32 mouse cellular contexts compared by ENCODE assay signal in genomic region chr4:84196732-84197131, GRCm38 (mm10).
DNase-seq lines count a peak whose midpoint lies in the region; ATAC-seq and TF ChIP-seq lines count a peak whose summit lies in the region.
"Had no signal": no experiment of that assay in that cellular context is flagged by ENCODE, and none has a peak within 500 bp of the region (broad histone marks: within the 10 kb centered on the region; RNA-seq: fewer than 3 reads in every experiment).

No protein-coding gene starts in this region.

- no peak overlapping the region for H3K27ac ChIP-seq in liver, embryonic 14.5 days
- H3K27ac ChIP-seq in liver, embryonic 11.5 days (ENCODE audit: low read depth, low read length): no peak overlapping the region
- H3K27ac ChIP-seq: embryonic facial prominence, embryonic 10.5 days; embryonic facial prominence, embryonic 15.5 days; forebrain, embryonic 12.5 days; heart, adult 2 months; heart, embryonic 13.5 days; hindbrain, embryonic 15.5 days; left cerebral cortex, adult 2 months; limb, embryonic 13.5 days; liver, embryonic 13.5 days; midbrain, embryonic 10.5 days; neural tube, embryonic 12.5 days had no signal

- no peak for TF ChIP-seq POLR2A in brain, embryonic 14.5 days (IDR thresholded peaks at IDR 0.05; ENCODE audit: borderline replicate concordance, extremely low read depth, insufficient read depth, insufficient read length, poor library complexity, severe bottlenecking)

- ATAC-seq in liver, embryonic 14.5 days (ENCODE audit: insufficient read depth): no peak
- no peak for ATAC-seq in liver, embryonic 11.5 days (replicated peaks; ENCODE audit: low FRiP score)
- ATAC-seq: activated CD4-positive, CD25-positive, alpha-beta regulatory T cell, adult 4 months; forebrain, postnatal 0 days; midbrain, embryonic 16.5 days had no signal

- H3K9ac ChIP-seq in liver, embryonic 14.5 days (replicated peaks): no peak overlapping the region
- no peak overlapping the region for H3K9ac ChIP-seq in liver, embryonic 11.5 days (ENCODE audit: low read depth, low read length)
- H3K9ac ChIP-seq: embryonic facial prominence, embryonic 15.5 days; forebrain, embryonic 12.5 days; forebrain, postnatal 0 days; heart, embryonic 13.5 days; hindbrain, embryonic 15.5 days; limb, embryonic 13.5 days; liver, embryonic 13.5 days; neural tube, embryonic 12.5 days had no signal

- TF ChIP-seq EP300 in liver, embryonic 14.5 days (IDR thresholded peaks at IDR 0.05; ENCODE audit: low read depth): no peak

- H3K4me1 ChIP-seq in liver, embryonic 14.5 days (replicated peaks; ENCODE audit: control insufficient read depth in 2 of 2, insufficient read depth in 2 of 2, low read length in 1 of 2): no peaks in the 10 kb centered on the region
- H3K4me1 ChIP-seq in liver, embryonic 11.5 days (replicated peaks; ENCODE audit: control insufficient read depth, insufficient read depth, low read length): no peaks in the 10 kb centered on the region
- peaks cover 37% of the 10 kb centered on the region for H3K4me1 ChIP-seq in E14TG2a.4 (replicated peaks; ENCODE audit: low read depth, low read length)
- H3K4me1 ChIP-seq: heart, embryonic 13.5 days; hindbrain, embryonic 15.5 days; liver, embryonic 13.5 days had no signal

- no peak overlapping the region for H3K4me3 ChIP-seq in liver, embryonic 14.5 days (ENCODE audit: insufficient read depth in 1 of 2, low read depth in 2 of 2, low read length in 2 of 2)
- no peak overlapping the region for H3K4me3 ChIP-seq in liver, embryonic 11.5 days (ENCODE audit: low read depth, low read length)
- no peak overlapping the region for H3K4me3 ChIP-seq in E14TG2a.4 (replicated peaks; ENCODE audit: low read length)
- H3K4me3 ChIP-seq: embryonic facial prominence, embryonic 10.5 days; embryonic facial prominence, embryonic 15.5 days; forebrain, embryonic 12.5 days; heart, adult 2 months; heart, embryonic 13.5 days; hindbrain, embryonic 15.5 days; left cerebral cortex, adult 2 months; limb, embryonic 13.5 days; liver, embryonic 13.5 days; midbrain, embryonic 10.5 days; myocyte; neural tube, embryonic 12.5 days had no signal

- no peaks in the 10 kb centered on the region for H3K27me3 ChIP-seq in liver, embryonic 14.5 days (ENCODE audit: control insufficient read depth, insufficient read depth, low read length)
- no peaks in the 10 kb centered on the region for H3K27me3 ChIP-seq in liver, embryonic 11.5 days (replicated peaks; ENCODE audit: control insufficient read depth, insufficient read depth, low read length)
- peaks cover 15% of the 10 kb centered on the region for H3K27me3 ChIP-seq in E14TG2a.4 (ENCODE audit: insufficient read depth, low read length)
- H3K27me3 ChIP-seq: CH12.LX; embryonic facial prominence, embryonic 15.5 days; heart, embryonic 13.5 days; hindbrain, embryonic 15.5 days; limb, embryonic 13.5 days; liver, embryonic 13.5 days; neural tube, embryonic 12.5 days had no signal

- H3K36me3 ChIP-seq in liver, embryonic 14.5 days (replicated peaks; ENCODE audit: control insufficient read depth, insufficient read depth, low read depth): no peaks in the 10 kb centered on the region
- no peaks in the 10 kb centered on the region for H3K36me3 ChIP-seq in liver, embryonic 11.5 days (ENCODE audit: control insufficient read depth, insufficient read depth, low read length)
- H3K36me3 ChIP-seq in E14TG2a.4 (ENCODE audit: insufficient read depth, low read length): no peaks in the 10 kb centered on the region
- H3K36me3 ChIP-seq: embryonic facial prominence, embryonic 10.5 days; embryonic facial prominence, embryonic 15.5 days; forebrain, embryonic 12.5 days; heart, embryonic 13.5 days; hindbrain, embryonic 15.5 days; limb, embryonic 13.5 days; liver, embryonic 13.5 days; midbrain, embryonic 10.5 days; neural tube, embryonic 12.5 days had no signal

- H3K9me3 ChIP-seq in liver, embryonic 14.5 days (ENCODE audit: control insufficient read depth, low read length): no peaks in the 10 kb centered on the region
- no peaks in the 10 kb centered on the region for H3K9me3 ChIP-seq in liver, embryonic 11.5 days (ENCODE audit: control insufficient read depth, low read length)
- no peaks in the 10 kb centered on the region for H3K9me3 ChIP-seq in E14TG2a.4 (ENCODE audit: low read length)
- H3K9me3 ChIP-seq: embryonic facial prominence, embryonic 10.5 days; embryonic facial prominence, embryonic 15.5 days; forebrain, embryonic 12.5 days; heart, embryonic 13.5 days; hindbrain, embryonic 15.5 days; limb, embryonic 13.5 days; liver, embryonic 13.5 days; midbrain, embryonic 10.5 days; neural tube, embryonic 12.5 days had no signal

- WGBS in liver, embryonic 14.5 days (ENCODE audit: insufficient replicate concordance): 65% methylated on average over 2 of the region's 2 CpGs
- 76% methylated on average over 2 of the region's 2 CpGs for WGBS in liver, embryonic 11.5 days

- no peak for DNase-seq in liver, embryonic 14.5 days (ENCODE audit: low read depth in 3 of 3, low spot score in 3 of 3)
- no peak for DNase-seq in liver, embryonic 11.5 days (ENCODE audit: low spot score)
- DNase-seq in 3T3-L1 (ENCODE audit: low read depth, low spot score): peak; percentile 33
- DNase-seq in brain, embryonic 14.5 days (ENCODE audit: low read depth): no peak
- DNase-seq in cerebellum, postnatal 25 days: no peak
- DNase-seq: adrenal gland, adult 2 months; adrenal gland, postnatal 36 days; cerebellum, adult 2 months; cerebellum, postnatal 14 days; forebrain, postnatal 0 days; heart, adult 2 months; heart, postnatal 10 days; kidney, postnatal 10 days; liver, embryonic 13.5 days; right cerebral cortex, adult 18-20 months; spleen, adult 18-20 months; thymus, adult 2 months; thymus, postnatal 36 days had no signal

- no peak overlapping the region for H3K4me2 ChIP-seq in liver, embryonic 14.5 days (ENCODE audit: low read depth)
- H3K4me2 ChIP-seq in liver, embryonic 11.5 days: no peak overlapping the region
- H3K4me2 ChIP-seq: embryonic facial prominence, embryonic 15.5 days; forebrain, embryonic 12.5 days; heart, embryonic 13.5 days; hindbrain, embryonic 15.5 days; limb, embryonic 13.5 days; liver, embryonic 13.5 days; neural tube, embryonic 12.5 days had no signal

- TF ChIP-seq CTCF in liver, embryonic 14.5 days (IDR thresholded peaks at IDR 0.05; ENCODE audit: low read depth): 0 out of 2 replicates have a peak, but pooled peaks have one; percentile 5
- 0 out of 2 replicates have a peak, but pooled peaks have one; percentile 12 for TF ChIP-seq CTCF in E14TG2a.4 (conservative IDR thresholded peaks at IDR 0.05; ENCODE audit: low read length)
- peak; percentile 8; the same call in 1 of the 2 replicates for TF ChIP-seq CTCF in brain, embryonic 14.5 days (IDR thresholded peaks at IDR 0.05; ENCODE audit: borderline replicate concordance, extremely low read depth, insufficient read depth, insufficient read length)
